Mouse (Mus musculus) layer of hippocampus, postnatal 25 days (tissue): Measurements from ENCODE around the gene Arfgap2. TPM values are rescaled to one million over a fixed set of nuclear protein-coding genes. Genes with fewer than 3 reads are reported as not detected.

Experiments
- DNase-seq, 2 experiments: peaks; one replicate each; pipeline ENCODE4 v3.0.0; 2022; ENCODE audit warnings: mixed read lengths in 2 of 2, low spot score in 1 of 2; ENCODE audit errors: extremely low spot score in 1 of 2
- total RNA-seq, 2 experiments: library from RNA; stranded (reverse); gene quantifications; 2 replicates each; pipeline ENCODE4 v1.2.3; 2021

Arfgap2 gene
- total RNA-seq, 2 experiments from 2014 or later = 68.4 to 77.3 TPM

GRCm38 (mm10) chr2:91302845-91303244, 38.1 kb downstream of the Arfgap2 start:
- DNase-seq = no peak

GRCm38 (mm10) chr2:91305926-91306325, 41.2 kb downstream of the Arfgap2 start:
- DNase-seq = no peak

GRCm38 (mm10) chr2:91306589-91306988, 41.8 kb downstream of the Arfgap2 start:
- DNase-seq = no peak

DNA sequence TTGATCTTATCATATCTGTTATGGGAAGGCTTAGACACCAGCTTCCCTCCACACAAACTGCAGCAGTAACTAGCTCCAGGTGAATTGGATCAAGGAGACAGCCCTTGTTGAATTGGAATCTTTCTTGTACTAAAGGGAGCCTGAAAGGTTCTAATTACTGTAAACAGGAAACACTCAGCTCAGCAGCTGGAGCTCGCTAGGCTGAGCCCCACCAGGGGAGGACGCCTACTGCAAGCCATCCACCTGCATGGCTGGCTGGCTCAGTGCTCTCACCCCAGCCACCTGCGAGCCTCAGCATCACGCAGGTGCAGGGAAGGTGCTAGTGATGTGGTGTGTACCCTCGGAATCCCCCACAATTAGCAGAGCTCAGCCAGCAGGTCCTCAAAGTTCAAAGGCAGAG, 43.9 kb downstream of the Arfgap2 start:
- DNase-seq = no peak

DNA sequence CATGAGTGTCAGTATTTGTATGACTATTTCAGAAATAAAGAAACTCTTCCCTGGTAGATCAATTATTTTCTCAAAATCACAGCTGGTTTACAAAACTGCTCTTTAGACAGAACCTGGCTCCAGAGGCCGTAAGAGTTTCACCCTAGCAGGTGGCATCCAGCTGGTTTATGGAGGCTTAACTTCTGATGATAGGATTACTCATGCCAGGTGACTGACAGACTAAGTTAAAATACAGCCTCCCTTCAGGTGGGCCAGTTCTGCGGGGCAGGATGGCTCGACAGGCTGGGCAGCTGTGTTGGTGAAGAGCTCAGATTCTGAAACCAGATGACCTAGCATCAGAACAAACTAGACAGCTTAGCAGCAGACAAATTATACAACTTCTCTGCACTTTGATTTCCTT, 44.8 kb downstream of the Arfgap2 start:
- no peak for DNase-seq

DNA sequence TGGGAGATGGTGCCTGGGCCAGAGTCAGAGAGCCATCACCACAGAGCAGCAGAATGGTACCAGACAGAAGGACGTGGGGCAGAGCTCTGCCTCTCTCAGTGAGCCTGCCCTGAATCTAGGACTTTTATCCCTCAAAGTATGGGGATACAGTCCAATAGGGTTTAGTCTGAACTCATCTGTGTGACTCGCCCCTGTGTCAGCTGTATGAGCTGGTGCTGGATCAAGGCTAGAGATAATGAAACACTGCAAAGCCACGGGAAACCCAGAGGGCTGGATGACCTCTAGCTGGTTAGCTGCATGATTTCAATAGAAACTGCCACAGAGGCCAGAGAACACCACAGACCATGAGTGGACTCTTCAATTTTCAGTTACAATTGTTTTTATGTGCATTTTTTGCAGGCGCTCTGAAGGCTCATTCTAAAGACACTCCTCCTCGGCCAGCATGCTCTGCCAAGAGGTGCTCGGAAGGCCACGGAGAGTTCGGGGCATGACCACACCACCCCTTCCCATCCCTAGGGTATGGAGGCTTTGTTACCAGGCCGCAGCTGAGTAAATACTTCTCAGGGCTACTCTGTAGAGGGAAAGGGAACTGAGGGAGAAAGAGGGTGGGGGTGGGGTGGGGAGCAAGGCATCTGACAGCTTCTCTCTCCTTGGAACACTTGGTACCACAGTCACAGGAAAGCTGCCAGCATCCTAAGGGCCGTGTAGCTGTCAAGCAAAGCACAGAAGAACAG, 48.0 kb downstream of the Arfgap2 start:
- no peak for DNase-seq

- DNase-seq = no peak
Measured at GRCm38 (mm10) chr2:91314184-91314583, 49.4 kb downstream of the Arfgap2 start.

GRCm38 (mm10) chr2:91320559-91321529, 56.1 kb downstream of the Arfgap2 start:
- DNase-seq = no peak

DNA sequence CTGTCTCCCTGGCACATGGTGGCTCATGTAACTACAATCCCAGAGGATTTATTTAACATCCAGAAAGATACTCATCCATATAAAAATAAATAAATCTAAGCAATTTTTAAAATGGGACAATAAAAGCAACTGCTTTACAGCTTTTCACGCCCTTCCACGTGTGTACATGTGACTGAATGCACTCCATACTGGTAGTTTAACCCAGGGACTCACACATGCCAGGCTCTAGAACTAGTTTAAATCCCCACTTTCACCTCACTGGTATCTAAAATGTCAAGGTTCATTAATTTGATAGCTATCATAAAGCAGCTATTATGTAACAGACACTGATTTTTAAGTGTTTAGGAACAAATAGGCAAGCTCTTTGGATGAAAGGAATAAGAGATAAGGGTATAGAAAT, 57.1 kb downstream of the Arfgap2 start:
- no peak for DNase-seq

DNA sequence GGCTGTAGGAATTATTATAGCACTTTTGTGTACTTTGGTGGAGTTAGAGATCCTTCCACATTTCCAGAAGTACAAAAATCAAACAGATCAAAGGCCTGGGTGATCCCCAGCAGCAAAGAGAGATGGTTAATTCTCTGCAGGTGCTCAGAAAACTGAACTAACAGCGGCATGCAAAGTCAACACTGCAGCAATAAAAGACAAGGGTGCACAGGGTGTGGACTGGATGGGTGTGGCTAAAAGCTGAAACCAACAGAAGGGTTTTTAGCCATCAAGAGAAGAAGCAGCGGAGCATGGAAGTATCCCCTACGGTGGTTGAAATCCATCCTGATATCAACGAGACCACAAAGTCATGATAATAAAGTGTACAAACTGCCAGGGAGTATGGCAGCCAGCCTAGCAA, 57.7 kb downstream of the Arfgap2 start:
- no peak for DNase-seq

GRCm38 (mm10) chr2:91324346-91324745, 59.6 kb downstream of the Arfgap2 start:
- no peak for DNase-seq

- no peak for DNase-seq
Measured at GRCm38 (mm10) chr2:91324761-91325421, 60.1 kb downstream of the Arfgap2 start.

Other genes with a start within 250 kb of the Arfgap2 start
- under 1 TPM in 1 of 2 experiments, not detected in 1; 0.59 TPM for gene Rapsn, start 229.4 kb upstream of the Arfgap2 start, total RNA-seq
- 100 to 1,000 TPM; 232 to 234 TPM for gene Psmc3, start 211.0 kb upstream of the Arfgap2 start, total RNA-seq
- gene Slc39a13, start 194.6 kb upstream of the Arfgap2 start, total RNA-seq = 10 to 100 TPM; 23.3 to 31.2 TPM
- 1 to 10 TPM; 3.6 to 3.8 TPM for gene Spi1, start 182.6 kb upstream of the Arfgap2 start, total RNA-seq
- under 1 TPM; 0.20 to 0.23 TPM for gene Mybpc3, start 146.8 kb upstream of the Arfgap2 start, total RNA-seq
- gene Madd, start 81.1 kb upstream of the Arfgap2 start, total RNA-seq = 100 to 1,000 TPM; 203 to 235 TPM
- gene Nr1h3, start 62.1 kb upstream of the Arfgap2 start, total RNA-seq = 1 to 10 TPM; 3.9 to 5.4 TPM
- 10 to 100 TPM; 52.1 to 55.9 TPM for gene Acp2, start 62.1 kb upstream of the Arfgap2 start, total RNA-seq
- 10 to 100 TPM in 1 of 2 experiments, 1 to 10 TPM in 1; 8.0 to 10.4 TPM for gene Ddb2, start 28.0 kb upstream of the Arfgap2 start, total RNA-seq
- 10 to 100 TPM; 25.9 to 30.6 TPM for gene Pacsin3, start 9.0 kb upstream of the Arfgap2 start, total RNA-seq
- gene 1110051M20Rik, start 179.7 kb downstream of the Arfgap2 start, total RNA-seq = 100 to 1,000 TPM; 101 to 108 TPM
- 10 to 100 TPM; 33.3 to 33.8 TPM for gene Lrp4, start 192.5 kb downstream of the Arfgap2 start, total RNA-seq